Mouse (Mus musculus): ENCODE measurements at regions not wholly inside any gene's neighbourhood (a gene's known extent, or its start where the extent isn't known, plus 50 kb on each side); places are given as distances from the start of the nearest gene placed in this dataset.

- TF ChIP-seq CTCF (IDR thresholded peaks at IDR 0.05; ENCODE audit: insufficient read depth, low read length) (no peak), POLR2A (IDR thresholded peaks at IDR 0.05; ENCODE audit: borderline replicate concordance, extremely low read depth, low read depth, low read length) (no peak)
Measured at GRCm38 (mm10) chr11:114552176-114552575, 116.1 kb upstream of the Rpl38 start.

Measured in lung, adult 2 months (tissue).